Comparison of ENCODE assay signal across 8 mouse cellular contexts in genomic region chr7:6729061-6729817, GRCm38 (mm10). TPM values are rescaled to one million over a fixed set of nuclear protein-coding genes. Genes with fewer than 3 reads are reported as not detected.
A peak's percentile ranks its signal among the peaks of the same experiment; 100 is the strongest.
DNase-seq lines count a peak whose midpoint lies in the region; ATAC-seq and TF ChIP-seq lines count a peak whose summit lies in the region.

No protein-coding gene starts in this region.

- ATAC-seq in forebrain, postnatal 0 days = peak; percentile 32
- ATAC-seq in liver, postnatal 0 days = peak; percentile 45
- ATAC-seq in neural tube, embryonic 14.5 days (ENCODE audit: low read depth) = peak; percentile 46

- H3K4me1 ChIP-seq in cerebellum, adult 2 months (ENCODE audit: control insufficient read depth, insufficient read depth, low read length) = no peaks in the 10 kb centered on the region
- no peaks in the 10 kb centered on the region for H3K4me1 ChIP-seq in forebrain, postnatal 0 days (ENCODE audit: insufficient read depth)
- H3K4me1 ChIP-seq in liver, postnatal 0 days (ENCODE audit: insufficient read depth) = no peaks in the 10 kb centered on the region
- no peaks in the 10 kb centered on the region for H3K4me1 ChIP-seq in neural tube, embryonic 14.5 days (ENCODE audit: control insufficient read depth, insufficient read depth, low read length)
- H3K4me1 ChIP-seq in thymus, adult 2 months (replicated peaks; ENCODE audit: control insufficient read depth, insufficient read depth, low read length) = no peaks in the 10 kb centered on the region

- H3K27ac ChIP-seq in cerebellum, adult 2 months (ENCODE audit: insufficient read depth, low read length) = peak overlapping the region; percentile 94
- peak overlapping the region; percentile 92 for H3K27ac ChIP-seq in forebrain, postnatal 0 days (ENCODE audit: low read depth, low read length)
- peak overlapping the region; percentile 87 for H3K27ac ChIP-seq in liver, postnatal 0 days (ENCODE audit: low read depth)
- peak overlapping the region; percentile 95 for H3K27ac ChIP-seq in neural tube, embryonic 14.5 days (ENCODE audit: low read depth, low read length)
- H3K27ac ChIP-seq in thymus, adult 2 months (ENCODE audit: control insufficient read depth, insufficient read depth, low read length) = no peak overlapping the region

- H3K9me3 ChIP-seq in forebrain, postnatal 0 days (ENCODE audit: low read length) = 0 out of 2 replicates have a peak, but pooled peaks cover 7% of the 10 kb centered on the region
- H3K9me3 ChIP-seq in liver, postnatal 0 days (ENCODE audit: low read length) = peaks cover 12% of the 10 kb centered on the region; the same call in 1 of the 2 replicates
- H3K9me3 ChIP-seq in neural tube, embryonic 14.5 days (ENCODE audit: control insufficient read depth, low read length) = peaks cover 7% of the 10 kb centered on the region

- TF ChIP-seq CTCF in cerebellum, adult 2 months (IDR thresholded peaks at IDR 0.05; ENCODE audit: borderline replicate concordance, insufficient read depth, low read depth, low read length) = no peak
- peak; percentile 54 for TF ChIP-seq CTCF in forebrain, postnatal 0 days (IDR thresholded peaks at IDR 0.05; ENCODE audit: low read depth)
- TF ChIP-seq CTCF in liver, postnatal 0 days (IDR thresholded peaks at IDR 0.05; ENCODE audit: low read depth) = peak; percentile 31; the same call in 1 of the 2 replicates
- TF ChIP-seq CTCF in thymus, adult 2 months (IDR thresholded peaks at IDR 0.05; ENCODE audit: borderline replicate concordance, control insufficient read depth, extremely low read depth, insufficient read depth, low read length, poor library complexity) = no peak

- TF ChIP-seq POLR2A in cerebellum, adult 2 months (IDR thresholded peaks at IDR 0.05; ENCODE audit: borderline replicate concordance, insufficient read depth, low read length) = peak; percentile 69; the same call in 1 of the 2 replicates
- TF ChIP-seq POLR2A in thymus, adult 2 months (IDR thresholded peaks at IDR 0.05; ENCODE audit: control insufficient read depth, extremely low read depth, insufficient read depth, low read length, poor library complexity) = no peak

- H3K4me3 ChIP-seq in cerebellum, adult 2 months (replicated peaks; ENCODE audit: insufficient read depth, low read depth, low read length) = peak overlapping the region; percentile 89
- peak overlapping the region; percentile 54 for H3K4me3 ChIP-seq in forebrain, postnatal 0 days (ENCODE audit: low read depth, low read length)
- H3K4me3 ChIP-seq in liver, postnatal 0 days (ENCODE audit: low read depth, low read length) = peak overlapping the region; percentile 53
- peak overlapping the region; percentile 55 for H3K4me3 ChIP-seq in neural tube, embryonic 14.5 days (ENCODE audit: low read depth, low read length)
- 0 out of 2 replicates have a peak overlapping the region, but pooled peaks have one; percentile 0 for H3K4me3 ChIP-seq in thymus, adult 2 months (ENCODE audit: control insufficient read depth, insufficient read depth, low read length)

- 44% methylated on average over 37 of the region's 37 CpGs for WGBS in cerebellum, adult 2 months
- 51% methylated on average over 37 of the region's 37 CpGs for WGBS in forebrain, postnatal 0 days
- 49% methylated on average over 37 of the region's 37 CpGs for whole genome bisulfite sequencing in liver, postnatal 0 days (ENCODE audit: insufficient replicate concordance)
- 45% methylated on average over 37 of the region's 37 CpGs for WGBS in neural tube, embryonic 14.5 days
- 52% methylated on average over 37 of the region's 37 CpGs for WGBS in thymus, adult 2 months

- H3K36me3 ChIP-seq in forebrain, postnatal 0 days (ENCODE audit: insufficient read depth) = peaks cover 7% of the 10 kb centered on the region
- peaks cover 3% of the 10 kb centered on the region for H3K36me3 ChIP-seq in liver, postnatal 0 days (replicated peaks; ENCODE audit: insufficient read depth, low read length)
- 0 out of 2 replicates have a peak, but pooled peaks cover 5% of the 10 kb centered on the region for H3K36me3 ChIP-seq in neural tube, embryonic 14.5 days (ENCODE audit: control insufficient read depth, insufficient read depth, low read length)
- no peaks in the 10 kb centered on the region for H3K36me3 ChIP-seq in thymus, adult 2 months (ENCODE audit: control insufficient read depth, insufficient read depth, low read length)

- H3K27me3 ChIP-seq in cerebellum, adult 2 months (ENCODE audit: control insufficient read depth, insufficient read depth, low read length) = no peaks in the 10 kb centered on the region
- no peaks in the 10 kb centered on the region for H3K27me3 ChIP-seq in forebrain, postnatal 0 days (ENCODE audit: insufficient read depth, low read length)
- no peaks in the 10 kb centered on the region for H3K27me3 ChIP-seq in liver, postnatal 0 days (ENCODE audit: insufficient read depth, low read length)
- H3K27me3 ChIP-seq in neural tube, embryonic 14.5 days (ENCODE audit: control insufficient read depth, insufficient read depth, low read length) = no peaks in the 10 kb centered on the region
- H3K27me3 ChIP-seq in thymus, adult 2 months (ENCODE audit: control insufficient read depth, insufficient read depth, low read length) = no peaks in the 10 kb centered on the region

- peak overlapping the region; percentile 72 for H3K9ac ChIP-seq in forebrain, postnatal 0 days
- peak overlapping the region; percentile 66 for H3K9ac ChIP-seq in liver, postnatal 0 days (replicated peaks)
- peak overlapping the region; percentile 69 for H3K9ac ChIP-seq in neural tube, embryonic 14.5 days (replicated peaks; ENCODE audit: low read depth, low read length)

- H3K4me2 ChIP-seq in forebrain, postnatal 0 days (ENCODE audit: low read depth) = peak overlapping the region; percentile 52
- peak overlapping the region; percentile 59 for H3K4me2 ChIP-seq in liver, postnatal 0 days (ENCODE audit: low read depth, low read length)
- peak overlapping the region; percentile 44 for H3K4me2 ChIP-seq in neural tube, embryonic 14.5 days (ENCODE audit: low read depth, low read length)

- DNase-seq in Muller cell, postnatal 12 days (ENCODE audit: inconsistent ontology term) = peak; percentile 96
- DNase-seq in cerebellum, adult 2 months = peak; percentile 95 to 98
- peak; percentile 95 for DNase-seq in forebrain, postnatal 0 days
- DNase-seq in heart, postnatal 25 days (ENCODE audit: low spot score) = peak; percentile 92
- peak; percentile 92 to 96 for DNase-seq in layer of hippocampus, adult 18-20 months (ENCODE audit: low spot score in 2 of 2)
- peak; percentile 88 for DNase-seq in liver, postnatal 0 days
- peak; percentile 3 for DNase-seq in thymus, adult 2 months

- no peak for TF ChIP-seq EP300 in liver, postnatal 0 days (IDR thresholded peaks at IDR 0.05; ENCODE audit: low read depth)

- intact Hi-C loops in heart, postnatal 25 days (cut with DNase I) = loop anchor here (10.0 kb wide), 1 partner anchor 364 kb away; the partner anchor contains the start of gene Zfp78

RNA-seq across cellular contexts. Expression of gene Peg3, which starts 1.0 kb away (rescaled TPM):
- 195 TPM in 2 replicates for polyA plus RNA-seq in cerebellum, adult 2 months (2012; rRNA removed)
- total RNA-seq in forebrain, postnatal 0 days (2014; rRNA removed) = 81.1 and 139 TPM in 2 replicates
- 18.1 and 43.7 TPM in 2 replicates for polyA plus RNA-seq in forebrain, postnatal 0 days (2015; fragmentation: Nextera tagmentation; extraction: Ambion mirVana)
- 10 to 100 TPM; 14.9 to 16.3 TPM for total RNA-seq in heart, postnatal 25 days (2021)
- 100 to 1,000 TPM; 180 to 186 TPM for total RNA-seq in layer of hippocampus, adult 18-20 months (2021)
- polyA plus RNA-seq in liver, postnatal 0 days (2015; fragmentation: Nextera tagmentation; extraction: Ambion mirVana) = 29.6 and 36.4 TPM in 2 replicates
- 124 and 134 TPM in 2 replicates for polyA plus RNA-seq in neural tube, embryonic 14.5 days (2014; fragmentation: Nextera tagmentation; extraction: Ambion mirVana)
- polyA plus RNA-seq in thymus, adult 2 months (2012; rRNA removed) = 0.60 and 1.0 TPM in 2 replicates

RNA-seq across cellular contexts. Expression of gene Usp29, which starts 1.1 kb away (rescaled TPM):
- 17.1 and 17.8 TPM in 2 replicates for polyA plus RNA-seq in cerebellum, adult 2 months (2012; rRNA removed)
- total RNA-seq in forebrain, postnatal 0 days (2014; rRNA removed) = 61.8 and 97.8 TPM in 2 replicates
- polyA plus RNA-seq in forebrain, postnatal 0 days (2015; fragmentation: Nextera tagmentation; extraction: Ambion mirVana) = 10.8 and 21.9 TPM in 2 replicates
- under 1 TPM; 0.10 to 0.11 TPM for total RNA-seq in heart, postnatal 25 days (2021)
- total RNA-seq in layer of hippocampus, adult 18-20 months (2021) = 10 to 100 TPM; 27.4 to 31.6 TPM
- polyA plus RNA-seq in liver, postnatal 0 days (2015; fragmentation: Nextera tagmentation; extraction: Ambion mirVana) = 1.1 and 1.5 TPM in 2 replicates
- 30.8 and 41.5 TPM in 2 replicates for polyA plus RNA-seq in neural tube, embryonic 14.5 days (2014; fragmentation: Nextera tagmentation; extraction: Ambion mirVana)
- polyA plus RNA-seq in thymus, adult 2 months (2012; rRNA removed) = not detected in 2 replicates

RNA-seq across cellular contexts. Expression of gene Zim1, which starts 33.0 kb away (rescaled TPM):
- polyA plus RNA-seq in cerebellum, adult 2 months (2012; rRNA removed) = 4.4 and 5.6 TPM in 2 replicates
- 20.5 and 29.1 TPM in 2 replicates for total RNA-seq in forebrain, postnatal 0 days (2014; rRNA removed)
- polyA plus RNA-seq in forebrain, postnatal 0 days (2015; fragmentation: Nextera tagmentation; extraction: Ambion mirVana) = 2.6 and 4.7 TPM in 2 replicates
- total RNA-seq in heart, postnatal 25 days (2021) = 1 to 10 TPM; 5.6 to 6.0 TPM
- total RNA-seq in layer of hippocampus, adult 18-20 months (2021) = 1 to 10 TPM; 6.5 to 8.3 TPM
- polyA plus RNA-seq in liver, postnatal 0 days (2015; fragmentation: Nextera tagmentation; extraction: Ambion mirVana) = 0.71 and 0.90 TPM in 2 replicates
- 4.6 and 7.6 TPM in 2 replicates for polyA plus RNA-seq in neural tube, embryonic 14.5 days (2014; fragmentation: Nextera tagmentation; extraction: Ambion mirVana)
- polyA plus RNA-seq in thymus, adult 2 months (2012; rRNA removed) = 0.05 and 0.15 TPM in 2 replicates

Comparison
In these comparisons a context has a peak if more than half of its experiments do, and no peak if none do; other contexts are left out.
1. DNase-seq: peak in every context shown above with its lines; median percentile 96 in cerebellum, adult 2 months; 96 in Muller cell, postnatal 12 days; 95 in forebrain, postnatal 0 days; 94 in layer of hippocampus, adult 18-20 months; 92 in heart, postnatal 25 days; 88 in liver, postnatal 0 days; 3 in thymus, adult 2 months.
2. H3K4me3 ChIP-seq: peak in every context shown above with its lines; median percentile 89 in cerebellum, adult 2 months; 55 in neural tube, embryonic 14.5 days; 54 in forebrain, postnatal 0 days; 53 in liver, postnatal 0 days; 0 in thymus, adult 2 months.
3. CTCF ChIP-seq: peak in forebrain, postnatal 0 days (single experiment) and liver, postnatal 0 days (single experiment); none in cerebellum, adult 2 months (single experiment) and thymus, adult 2 months (single experiment).
4. Peak in every context shown above with its lines, with median percentiles within 50 percentile points of each other: ATAC-seq, H3K4me2 ChIP-seq and H3K9ac ChIP-seq.